Mouse (Mus musculus): Measurements from ENCODE around the gene Ms4a14. TPM values are rescaled to one million over a fixed set of nuclear protein-coding genes. Genes with fewer than 3 reads are reported as not detected.
"Not testable (repeated sequence)": the region's sequence is repeated elsewhere in the genome, so short reads cannot be mapped to it uniquely, and the experiment has no call there.

Ms4a14 gene
- under 1 TPM; 0.10 to 0.22 TPM for total RNA-seq (2021)

DNA sequence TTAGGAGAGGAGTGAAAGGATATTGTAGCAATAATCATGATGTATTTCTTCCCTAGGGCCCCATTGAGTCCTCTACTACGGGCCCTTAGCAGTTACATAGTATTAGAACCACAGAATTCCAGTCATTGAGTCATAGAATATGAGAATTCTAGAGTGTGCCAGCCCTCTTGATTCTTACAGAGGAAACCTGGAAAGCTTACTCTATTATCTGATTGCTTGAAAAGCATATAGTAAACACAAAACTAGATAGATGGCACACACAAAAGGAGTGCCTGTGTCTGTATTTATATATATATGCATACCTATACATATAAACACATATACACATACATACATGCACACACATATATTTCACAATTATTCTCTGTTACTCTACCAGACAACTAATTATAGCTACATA is at the start of gene Ms4a14:
TSS of gene Ms4a14 (minus strand) at position 101 of the 400 bp plus-strand sequence.
- no peak for DNase-seq (ENCODE audit: low spot score)
- intact Hi-C loops (cut with DNase I), result no loop called here

DNA sequence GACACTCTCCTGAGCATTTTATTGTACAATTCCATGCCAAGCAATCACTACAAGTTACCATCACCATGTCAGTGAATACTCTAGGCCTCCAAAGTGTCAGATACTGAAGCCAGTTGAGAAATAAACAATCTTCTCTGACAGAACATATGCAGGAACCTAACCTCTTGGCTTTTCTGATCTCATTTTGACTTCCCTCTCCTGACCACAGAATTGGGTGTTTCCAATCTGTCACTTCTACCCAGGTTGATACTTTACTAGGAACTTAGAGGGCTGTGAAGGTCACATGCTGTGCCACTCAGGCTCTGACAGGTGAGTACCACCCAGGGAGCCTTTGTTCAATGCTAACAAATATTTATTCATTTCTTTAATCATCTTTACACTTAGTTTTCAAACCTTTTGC is 47.7 kb upstream of the Ms4a14 start:
- DNase-seq (ENCODE audit: low spot score), result no peak
- intact Hi-C loops (cut with DNase I), result loop anchor here (5.0 kb wide), 1 partner anchor 240 kb away; the partner anchor contains the start of gene Ms4a6d

DNA sequence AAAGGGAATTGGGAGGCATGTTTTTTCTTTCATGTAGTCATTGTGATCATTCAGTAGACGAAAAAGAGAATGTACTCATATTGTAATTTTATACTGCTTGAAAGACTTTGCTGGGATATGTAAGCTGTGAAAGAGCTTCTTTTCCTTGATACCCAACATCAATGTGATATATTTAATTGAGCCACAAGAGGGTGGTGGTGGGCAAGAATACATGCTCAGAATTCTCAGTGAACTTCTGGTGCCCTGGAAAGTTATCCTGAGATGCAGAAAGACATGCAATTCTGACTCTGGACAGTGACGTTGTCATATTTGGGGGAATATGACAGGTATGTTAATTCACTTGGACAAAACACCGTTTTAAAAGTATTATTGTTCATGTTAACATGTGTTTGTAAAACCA is 45.9 kb upstream of the Ms4a14 start:
- intact Hi-C loops (cut with DNase I), result loop anchor here (5.0 kb wide), 1 partner anchor 242 kb away; the partner anchor contains the start of gene Ms4a6d
- DNase-seq (ENCODE audit: low spot score), result no peak

DNA sequence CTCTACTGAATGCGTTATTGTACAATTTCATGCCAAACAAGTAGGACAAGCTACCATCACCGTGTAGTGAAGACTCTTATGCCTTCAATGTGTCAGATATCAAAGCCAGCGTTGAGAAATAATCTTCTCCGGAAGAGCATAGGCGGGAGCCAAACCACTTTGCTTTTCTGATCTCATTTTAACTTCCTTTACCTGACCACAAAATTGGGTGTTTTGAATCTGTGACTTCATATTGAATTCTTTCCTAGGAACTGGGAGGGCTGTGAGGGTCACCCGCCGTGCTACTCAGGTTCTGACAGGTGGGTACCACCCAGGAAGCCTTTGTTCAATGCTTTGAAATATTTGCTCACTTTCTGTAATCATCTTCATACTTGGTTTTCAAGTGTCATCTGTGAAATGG is 41.5 kb upstream of the Ms4a14 start:
- intact Hi-C loops (cut with DNase I), result no loop called here
- no peak for DNase-seq (ENCODE audit: low spot score)

DNA sequence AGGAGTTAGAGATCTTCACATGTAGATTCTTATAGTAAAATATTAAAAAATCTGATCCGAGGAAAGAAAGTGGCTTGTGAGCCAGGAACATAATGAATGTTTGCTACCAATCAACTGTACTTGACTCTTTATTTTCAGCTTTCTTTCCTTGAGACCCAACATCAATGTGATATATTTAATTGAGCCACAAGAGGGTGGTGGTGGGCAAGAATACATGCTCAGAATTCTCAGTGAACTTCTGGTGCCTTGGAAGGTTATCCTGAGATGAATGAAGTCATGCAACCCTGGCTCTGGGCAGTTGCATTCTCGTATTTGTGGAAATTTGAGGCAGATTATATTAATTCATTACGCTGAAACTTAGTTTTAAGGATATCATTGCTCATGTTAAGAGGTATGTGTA is 37.6 kb upstream of the Ms4a14 start:
- intact Hi-C loops (cut with DNase I), result no loop called here
- DNase-seq (ENCODE audit: low spot score), result no peak

DNA sequence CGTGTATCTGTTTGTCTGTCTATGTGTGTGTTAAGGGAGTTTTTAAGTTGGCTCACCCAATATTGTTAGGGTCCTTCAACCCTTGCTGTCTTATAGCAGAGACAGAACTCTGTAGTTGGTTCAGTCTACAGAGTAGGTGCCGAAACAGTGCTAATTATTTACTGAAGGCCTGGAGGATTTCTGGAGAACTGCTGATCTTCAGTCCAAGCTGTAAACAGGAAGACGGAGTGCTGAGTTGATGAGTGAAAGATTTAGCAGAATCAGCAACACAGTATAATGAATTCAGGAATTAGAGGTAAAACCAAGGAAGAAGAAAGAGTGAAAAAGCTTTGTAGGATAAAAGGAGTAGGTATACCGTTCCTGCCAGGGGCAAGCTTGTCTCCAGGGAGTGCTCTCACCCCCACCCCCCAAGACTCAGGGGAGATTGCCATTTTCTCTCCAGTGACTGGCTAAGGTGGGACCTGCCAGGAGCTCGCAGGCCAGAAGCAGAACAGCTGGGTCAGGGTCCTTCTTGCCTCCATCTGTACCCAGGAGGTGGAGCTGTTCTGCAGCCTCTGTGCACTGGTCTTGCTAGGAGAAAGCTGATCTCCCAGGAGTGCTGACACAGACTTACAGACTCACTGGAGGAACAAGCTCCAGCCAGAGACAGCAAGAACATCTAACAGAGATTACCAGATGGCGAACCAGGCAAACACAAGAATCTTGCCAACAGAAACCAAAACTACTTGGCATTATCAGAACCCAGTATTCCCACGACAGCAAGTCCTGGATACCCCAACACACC is 35.6 kb upstream of the Ms4a14 start:
- intact Hi-C loops (cut with DNase I), result no loop called here
- no peak for DNase-seq (ENCODE audit: low spot score)

DNA sequence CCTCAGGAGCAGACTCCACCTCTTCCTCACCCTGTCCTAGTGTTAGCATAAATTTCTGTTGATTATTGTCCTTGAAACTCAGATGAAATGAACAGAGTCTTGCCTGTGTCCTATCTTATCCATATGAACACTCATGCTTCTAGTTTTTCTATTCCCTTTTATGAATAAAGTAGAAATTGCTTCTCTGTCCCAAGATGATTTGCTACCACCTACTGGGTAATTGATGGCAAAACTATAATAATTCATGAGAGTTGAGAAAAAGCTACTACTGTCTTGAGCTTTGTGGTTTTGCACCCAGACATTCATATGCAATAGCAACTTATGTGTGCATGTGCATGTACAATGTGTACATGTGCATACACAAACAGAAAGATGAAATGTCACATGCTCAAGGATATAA is 29.7 kb upstream of the Ms4a14 start:
- no peak for DNase-seq (ENCODE audit: low spot score)
- intact Hi-C loops (cut with DNase I), result no loop called here

DNA sequence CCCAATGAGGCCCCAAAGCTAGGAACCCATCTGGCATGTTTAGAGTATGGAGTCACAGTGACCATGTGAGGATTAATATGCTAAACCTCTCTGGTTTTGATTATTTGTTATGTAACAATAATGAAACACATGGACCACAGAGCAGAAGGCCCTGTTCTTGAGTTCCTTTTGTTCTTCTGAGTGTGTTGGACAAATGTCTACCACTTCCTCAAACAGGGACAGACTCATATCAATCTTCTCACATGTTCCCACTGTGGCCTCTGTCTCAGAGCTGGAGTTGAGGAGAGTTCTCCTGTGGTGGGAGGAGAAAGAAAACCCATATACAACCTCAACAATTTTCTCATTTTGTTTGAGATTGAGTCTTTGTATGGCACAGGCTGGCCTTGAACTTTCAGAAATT is 28.9 kb upstream of the Ms4a14 start:
- intact Hi-C loops (cut with DNase I), result no loop called here

DNA sequence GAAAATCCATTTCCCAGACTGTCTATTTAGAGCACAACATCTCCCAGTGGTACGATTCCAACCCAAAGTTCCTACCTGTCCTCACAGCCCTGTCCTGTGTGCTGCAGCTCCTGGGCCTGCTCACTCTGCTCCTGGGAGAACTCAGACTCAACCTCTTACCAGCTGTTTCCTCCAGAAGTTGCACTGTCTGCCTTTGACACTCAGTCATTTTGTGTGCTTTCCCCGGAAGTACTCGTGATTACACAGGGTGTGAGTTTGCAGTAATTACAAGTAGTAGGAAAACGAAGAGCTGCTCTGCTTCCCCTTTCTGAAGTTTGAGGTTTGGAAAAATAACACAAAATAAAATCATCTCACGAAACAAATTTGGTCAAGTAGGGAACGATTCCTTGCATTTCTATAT is 21.7 kb upstream of the Ms4a14 start, which contains the start of gene Ms4a7:
TSS of gene Ms4a7 (minus strand) at position 215 of the 400 bp plus-strand sequence.
- DNase-seq (ENCODE audit: low spot score), result no peak

More for the DNA sequence above, 28.9 kb upstream of the Ms4a14 start:
- DNase-seq (ENCODE audit: low spot score), result no peak

DNA sequence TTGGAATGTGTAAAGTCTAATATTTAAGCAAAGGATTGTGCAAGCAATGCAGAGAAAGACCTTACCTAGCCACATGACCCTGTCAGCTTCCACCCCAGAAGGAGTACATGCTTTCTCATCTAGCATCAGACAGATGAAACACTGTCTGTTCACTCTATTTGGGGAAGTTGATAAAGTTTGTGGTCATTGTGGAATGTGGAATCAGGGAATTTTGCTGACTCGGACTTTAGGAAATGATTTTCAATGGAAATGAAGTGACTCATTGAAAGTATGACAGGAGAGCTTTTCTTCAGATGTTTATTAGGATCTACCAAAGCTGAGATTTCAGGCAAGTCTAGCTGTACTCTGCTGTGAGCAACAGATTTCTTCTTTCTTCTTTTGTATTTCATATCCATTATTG is 6.9 kb upstream of the Ms4a14 start:
- intact Hi-C loops (cut with DNase I), result no loop called here
- DNase-seq (ENCODE audit: low spot score), result no peak

More for the DNA sequence above, 21.7 kb upstream of the Ms4a14 start, which contains the start of gene Ms4a7:
- intact Hi-C loops (cut with DNase I), result no loop called here

DNA sequence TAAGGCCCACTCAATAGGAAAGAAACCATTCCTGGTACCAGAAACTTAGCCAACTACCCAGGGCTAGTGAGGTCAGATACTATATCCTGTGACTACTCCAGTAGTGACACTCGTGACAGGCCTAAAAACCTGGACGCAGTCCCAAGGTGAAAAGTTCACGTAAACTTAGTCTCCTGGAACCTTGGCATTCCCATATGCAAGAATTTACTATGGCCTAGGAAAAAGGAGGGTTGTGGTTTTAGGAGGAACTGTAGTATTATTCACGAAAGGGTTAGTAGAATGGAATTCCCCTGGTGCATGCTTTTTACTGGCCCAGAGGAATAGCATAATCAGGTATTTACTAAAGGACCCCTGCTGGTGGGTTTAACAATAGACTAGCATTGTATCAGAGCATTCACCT is 2.5 kb upstream of the Ms4a14 start:
- DNase-seq (ENCODE audit: low spot score), result no peak

DNA sequence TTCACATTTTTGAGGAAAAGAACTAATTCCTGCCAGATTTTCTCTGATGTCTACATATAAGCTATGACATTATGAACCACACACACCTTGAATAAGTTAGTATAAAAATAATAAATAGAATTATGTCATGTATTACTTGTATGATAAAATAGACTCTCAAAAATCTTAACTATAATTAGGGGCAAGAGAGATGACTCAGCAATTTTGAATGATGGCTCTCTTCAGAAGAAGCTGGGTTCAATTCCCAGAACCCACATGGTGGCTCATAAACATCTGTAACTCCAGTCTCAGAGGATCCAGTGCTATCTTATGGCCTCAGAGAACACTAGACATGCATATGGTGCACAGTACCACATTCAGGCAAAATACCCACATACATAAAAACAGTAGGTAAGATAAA is 5.4 kb downstream of the Ms4a14 start:
- intact Hi-C loops (cut with DNase I), result no loop called here

More for the DNA sequence above, 2.5 kb upstream of the Ms4a14 start:
- intact Hi-C loops (cut with DNase I), result no loop called here

DNA sequence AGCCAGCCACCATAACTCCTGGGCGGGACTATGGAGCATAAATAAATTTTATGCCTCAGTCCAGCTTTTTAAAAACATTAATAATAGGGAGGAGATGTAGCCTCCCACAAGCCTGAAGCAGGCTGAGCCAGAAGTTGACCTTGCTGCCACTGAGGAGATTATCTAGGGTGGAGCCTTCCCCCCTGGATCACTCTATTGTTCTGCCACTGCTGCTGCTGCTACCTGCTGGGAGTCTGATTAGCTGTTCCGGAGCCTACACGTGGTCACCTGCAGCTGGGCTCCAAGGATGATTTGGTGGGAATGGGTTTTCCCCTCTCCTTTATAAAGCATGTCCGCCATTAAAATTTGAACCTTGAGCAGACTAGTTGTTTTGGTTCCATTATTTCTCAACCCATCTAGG is 14.7 kb downstream of the Ms4a14 start:
- intact Hi-C loops (cut with DNase I); DNase-seq (ENCODE audit: low spot score): not testable (repeated sequence)

More for the DNA sequence above, 5.4 kb downstream of the Ms4a14 start:
- DNase-seq (ENCODE audit: low spot score), result no peak

DNA sequence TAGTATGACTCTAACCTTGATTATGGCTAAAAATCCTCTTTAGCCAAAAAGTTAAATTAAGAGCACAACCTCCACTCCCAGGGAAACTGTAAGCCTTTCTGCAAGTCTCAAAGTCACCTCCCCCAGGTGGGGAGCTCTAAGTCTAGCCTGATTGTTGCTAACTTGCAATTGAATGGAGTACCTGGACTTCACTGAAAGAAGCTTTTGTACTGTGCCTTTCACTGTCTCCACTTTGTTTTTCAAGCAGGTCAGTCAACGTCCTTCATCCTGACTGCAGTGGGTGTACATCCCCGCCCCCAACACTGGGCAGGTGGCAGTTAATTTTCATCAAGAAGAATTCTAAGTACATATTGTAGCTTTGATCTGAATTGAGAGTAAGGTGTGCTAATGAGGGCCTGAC is 15.3 kb downstream of the Ms4a14 start:
- intact Hi-C loops (cut with DNase I), result no loop called here
- DNase-seq (ENCODE audit: low spot score), result no peak

DNA sequence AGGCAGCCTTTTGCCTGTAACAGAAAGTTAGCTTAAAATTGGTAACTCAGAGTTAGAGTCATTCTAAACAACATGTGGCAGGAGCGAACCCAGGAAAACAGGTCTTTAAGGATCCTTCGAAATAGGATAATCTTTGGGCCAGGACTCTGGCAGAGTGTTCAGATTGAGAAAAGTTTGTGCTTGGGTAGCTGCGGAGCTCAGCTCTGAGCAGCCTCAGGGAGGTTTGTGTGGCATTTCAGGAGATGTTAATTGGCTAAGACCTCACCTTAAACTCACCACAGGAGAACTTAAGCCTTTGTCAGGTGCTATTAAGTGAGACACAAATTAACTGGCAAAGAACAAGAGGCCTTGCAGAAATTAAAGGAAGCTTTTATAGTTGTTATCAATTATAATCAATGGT is 20.6 kb downstream of the Ms4a14 start:
- intact Hi-C loops (cut with DNase I); DNase-seq (ENCODE audit: low spot score): not testable (repeated sequence)

DNA sequence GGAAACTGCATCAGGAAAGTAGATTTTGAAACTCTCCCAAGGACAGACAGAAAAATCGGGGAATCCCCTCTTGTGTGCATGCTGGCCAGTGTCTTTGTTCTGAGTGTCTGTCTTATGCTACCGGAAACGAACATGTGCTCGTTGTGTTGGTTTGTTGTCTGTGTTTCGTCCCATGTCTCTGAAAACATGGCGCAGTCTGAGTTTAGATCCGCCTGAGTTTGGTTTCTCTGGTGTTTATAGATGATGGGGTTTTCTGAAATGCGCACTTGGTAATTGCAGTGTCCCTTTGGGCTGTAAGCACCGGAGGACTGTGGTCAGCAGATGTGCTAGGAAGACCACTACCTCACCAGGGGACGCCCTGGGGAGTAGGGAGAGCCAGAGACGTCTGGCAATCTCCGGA is 21.3 kb downstream of the Ms4a14 start:
- intact Hi-C loops (cut with DNase I), result no loop called here
- no peak for DNase-seq (ENCODE audit: low spot score)

DNA sequence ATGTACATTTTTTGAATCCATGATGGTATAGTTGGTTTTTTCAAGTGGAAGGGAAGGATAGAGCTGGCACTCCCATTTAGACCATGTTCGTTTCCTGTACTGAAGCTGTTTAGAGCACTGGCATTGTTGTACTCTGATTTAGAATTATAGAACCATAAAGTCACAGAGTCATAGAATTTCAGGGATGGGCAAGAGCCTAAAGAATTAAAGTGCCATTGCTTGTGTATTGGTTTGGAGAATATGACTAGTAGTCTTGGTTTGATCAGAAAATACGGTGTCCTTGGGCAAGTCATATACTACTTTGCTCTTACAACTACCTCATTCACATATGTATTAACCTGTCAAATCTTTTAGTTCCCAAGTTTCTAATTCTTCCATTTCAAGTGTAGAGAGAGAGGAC is 30.5 kb downstream of the Ms4a14 start, which contains the start of gene Ms4a5:
TSS of gene Ms4a5 (minus strand) at position 101 of the 400 bp plus-strand sequence.
- intact Hi-C loops (cut with DNase I), result no loop called here
- DNase-seq (ENCODE audit: low spot score), result no peak

DNA sequence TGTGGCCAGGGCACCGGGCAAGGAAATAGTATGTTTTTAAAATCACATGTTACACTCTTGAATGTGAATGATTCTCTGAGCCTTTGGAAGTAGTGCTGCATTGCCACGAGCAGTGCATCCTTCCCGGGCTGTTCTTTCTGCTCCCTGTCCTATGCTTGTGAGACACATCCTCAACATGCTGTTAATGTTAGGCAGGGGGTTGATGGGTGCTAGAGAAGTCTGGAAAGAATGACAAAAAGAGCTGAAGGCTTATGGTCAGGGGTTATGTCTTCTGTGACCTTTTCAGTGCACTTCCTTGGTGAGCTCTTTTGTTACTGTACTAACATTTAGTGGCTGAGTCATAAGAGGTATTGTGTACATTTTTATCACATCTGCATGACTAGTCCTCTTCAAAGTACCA is 34.0 kb downstream of the Ms4a14 start:
- DNase-seq (ENCODE audit: low spot score), result no peak
- intact Hi-C loops (cut with DNase I), result no loop called here

DNA sequence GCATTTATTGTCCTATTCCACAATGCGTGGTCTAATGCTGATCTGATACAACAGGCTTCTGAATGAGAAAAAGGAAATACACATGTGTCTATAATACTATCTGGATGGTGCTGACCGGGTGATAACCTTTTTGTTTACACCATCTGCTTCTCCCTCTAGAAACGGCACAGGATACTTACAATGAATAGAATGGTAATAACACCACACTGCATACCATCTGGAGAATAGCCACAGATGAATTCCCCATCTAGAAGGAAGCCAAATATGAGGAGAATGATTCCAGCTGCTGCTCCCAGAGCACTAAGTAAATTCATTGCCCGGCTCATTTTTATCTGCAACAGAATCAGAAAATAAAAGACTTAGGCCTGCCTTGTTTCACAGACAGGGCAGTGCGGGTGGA is 37.8 kb downstream of the Ms4a14 start:
- DNase-seq (ENCODE audit: low spot score), result no peak
- intact Hi-C loops (cut with DNase I), result no loop called here

DNA sequence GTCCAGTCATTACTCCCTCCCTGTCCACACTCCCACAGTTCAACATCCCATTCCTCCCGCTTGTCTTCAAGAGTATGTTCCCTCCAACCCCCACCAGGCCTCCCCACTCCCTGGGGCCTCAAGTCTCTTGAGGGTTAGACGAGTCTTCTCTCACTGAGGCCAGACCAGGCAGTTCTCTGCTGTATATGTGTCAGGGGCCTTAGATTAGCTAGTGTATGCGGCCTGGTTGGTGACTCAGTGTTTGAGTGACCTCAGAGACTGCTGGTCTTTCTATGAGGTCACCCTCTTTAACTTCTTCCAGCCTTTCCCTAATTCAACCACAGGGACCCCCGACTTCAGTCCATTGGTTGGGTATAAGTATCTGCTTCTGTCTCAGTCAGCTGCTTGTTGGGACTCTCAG is 47.3 kb downstream of the Ms4a14 start:
- no peak for DNase-seq (ENCODE audit: low spot score)
- intact Hi-C loops (cut with DNase I), result no loop called here

DNA sequence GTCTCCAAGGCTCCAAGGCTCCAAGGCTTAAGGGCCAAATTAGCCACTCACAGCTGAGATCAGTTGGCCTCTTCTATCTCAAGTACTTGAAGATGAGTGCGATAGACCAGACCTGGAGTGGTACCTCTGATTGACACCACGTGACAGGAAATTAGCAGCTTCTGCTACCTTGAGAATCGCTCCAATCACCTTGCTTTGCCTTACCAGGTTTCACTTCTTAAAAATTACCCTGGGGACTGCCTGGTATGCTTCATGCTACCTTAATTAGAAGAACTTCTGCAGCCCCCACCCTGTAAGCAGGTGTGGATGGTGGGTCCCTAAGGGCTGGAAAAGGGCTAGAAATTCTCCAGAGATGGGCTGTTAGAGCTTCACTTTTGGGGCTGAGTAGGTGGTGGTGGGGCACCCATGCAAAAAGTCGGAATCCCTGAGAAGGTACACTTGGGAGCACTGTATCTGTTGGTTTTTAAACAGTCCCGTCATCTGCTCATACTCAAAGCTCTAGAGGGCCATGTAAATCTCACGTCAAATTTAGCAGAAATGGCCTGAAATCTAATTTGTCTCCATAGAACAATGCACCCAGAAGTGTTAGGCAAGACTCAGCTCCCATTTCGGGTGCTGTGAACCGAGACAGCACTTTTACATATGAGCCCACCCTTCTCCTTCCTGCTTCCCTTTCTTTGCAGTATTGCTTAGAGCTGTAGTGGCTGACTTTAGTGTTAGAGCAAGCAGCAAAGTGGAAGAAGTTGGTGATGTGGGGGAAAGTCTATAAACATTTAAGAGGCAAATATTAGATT is 48.0 kb downstream of the Ms4a14 start, which contains the start of gene Ms4a1:
TSS of gene Ms4a1 (minus strand) at position 190 of the 794 bp plus-strand sequence.
- DNase-seq (ENCODE audit: low spot score), result no peak
- intact Hi-C loops (cut with DNase I), result no loop called here
